Mouse (Mus musculus): ENCODE measurements around the gene Dnaja3. TPM values are rescaled to one million over a fixed set of nuclear protein-coding genes. Genes with fewer than 3 reads are reported as not detected.
A peak's percentile ranks its signal among the peaks of the same experiment; 100 is the strongest.

Dnaja3 gene
- polyA plus RNA-seq, 1 experiment from 2014 or later: 92.1 TPM

- H3K36me3 ChIP-seq: peaks cover 28% of the 10 kb centered on the region
- WGBS: 94% methylated on average over 28 of the region's 28 CpGs
These were observed 8.7 kb downstream of the Dnaja3 start for GRCm38 (mm10) chr16:4648416-4649023.

GRCm38 (mm10) chr16:4649211-4649610 lies 9.4 kb downstream of the Dnaja3 start:
- WGBS: 84% methylated on average over 5 of the region's 5 CpGs
- H3K27me3 ChIP-seq (replicated peaks): no peaks in the 10 kb centered on the region
- H3K4me3 ChIP-seq (replicated peaks): no peak overlapping the region
- no peaks in the 10 kb centered on the region for H3K9me3 ChIP-seq
- H3K36me3 ChIP-seq: peaks cover 31% of the 10 kb centered on the region
- no peak for ATAC-seq
- no peak overlapping the region for H3K4me2 ChIP-seq (replicated peaks)
- peaks cover 42% of the 10 kb centered on the region for H3K4me1 ChIP-seq (replicated peaks)
- no peak overlapping the region for H3K9ac ChIP-seq
- H3K27ac ChIP-seq: no peak overlapping the region

More at GRCm38 (mm10) chr16:4648416-4649023, 8.7 kb downstream of the Dnaja3 start:
- Histone ChIP-seq H3K4me3 (replicated peaks) (no peak overlapping the region), H3K27me3 (replicated peaks) (no peaks in the 10 kb centered on the region), H3K9me3 (no peaks in the 10 kb centered on the region), H3K27ac (no peak overlapping the region), H3K4me1 (replicated peaks) (peaks cover 49% of the 10 kb centered on the region), H3K9ac (no peak overlapping the region), H3K4me2 (replicated peaks) (no peak overlapping the region)
- no peak for ATAC-seq

GRCm38 (mm10) chr16:4649692-4650091 lies 9.9 kb downstream of the Dnaja3 start:
- Histone ChIP-seq H3K4me2 (replicated peaks) (no peak overlapping the region), H3K9me3 (no peaks in the 10 kb centered on the region), H3K4me3 (replicated peaks) (no peak overlapping the region), H3K9ac (no peak overlapping the region), H3K36me3 (peaks cover 31% of the 10 kb centered on the region), H3K27ac (no peak overlapping the region), H3K27me3 (replicated peaks) (no peaks in the 10 kb centered on the region), H3K4me1 (replicated peaks) (peaks cover 37% of the 10 kb centered on the region)
- WGBS: 92% methylated on average over 11 of the region's 11 CpGs
- no peak for ATAC-seq

GRCm38 (mm10) chr16:4650161-4650560 lies 10.4 kb downstream of the Dnaja3 start:
- peaks cover 31% of the 10 kb centered on the region for H3K36me3 ChIP-seq
- H3K4me1 ChIP-seq (replicated peaks): peaks cover 42% of the 10 kb centered on the region
- no peak overlapping the region for H3K4me2 ChIP-seq (replicated peaks)
- no peaks in the 10 kb centered on the region for H3K9me3 ChIP-seq
- no peak overlapping the region for H3K4me3 ChIP-seq (replicated peaks)
- no peak overlapping the region for H3K27ac ChIP-seq
- H3K9ac ChIP-seq: no peak overlapping the region
- WGBS: 85% methylated on average over 3 of the region's 3 CpGs
- ATAC-seq: no peak
- H3K27me3 ChIP-seq (replicated peaks): no peaks in the 10 kb centered on the region

GRCm38 (mm10) chr16:4651081-4651480 lies 11.3 kb downstream of the Dnaja3 start:
- no peaks in the 10 kb centered on the region for H3K9me3 ChIP-seq
- H3K4me2 ChIP-seq (replicated peaks): no peak overlapping the region
- no peak overlapping the region for H3K27ac ChIP-seq
- H3K4me3 ChIP-seq (replicated peaks): no peak overlapping the region
- peaks cover 31% of the 10 kb centered on the region for H3K36me3 ChIP-seq
- no peak for ATAC-seq
- H3K9ac ChIP-seq: no peak overlapping the region
- H3K27me3 ChIP-seq (replicated peaks): no peaks in the 10 kb centered on the region
- WGBS: 96% methylated on average over 1 of the region's 1 CpGs
- H3K4me1 ChIP-seq (replicated peaks): peaks cover 44% of the 10 kb centered on the region

GRCm38 (mm10) chr16:4651624-4652023 lies 11.8 kb downstream of the Dnaja3 start:
- Histone ChIP-seq H3K36me3 (peaks cover 31% of the 10 kb centered on the region), H3K27me3 (replicated peaks) (no peaks in the 10 kb centered on the region), H3K9me3 (no peaks in the 10 kb centered on the region), H3K9ac (no peak overlapping the region), H3K27ac (no peak overlapping the region), H3K4me1 (replicated peaks) (peaks cover 47% of the 10 kb centered on the region), H3K4me3 (replicated peaks) (no peak overlapping the region), H3K4me2 (replicated peaks) (no peak overlapping the region)
- WGBS: 72% methylated on average over 7 of the region's 7 CpGs
- no peak for ATAC-seq

GRCm38 (mm10) chr16:4652707-4653416 lies 13.1 kb downstream of the Dnaja3 start:
- no peaks in the 10 kb centered on the region for H3K27me3 ChIP-seq (replicated peaks)
- H3K4me1 ChIP-seq (replicated peaks): peaks cover 41% of the 10 kb centered on the region
- no peak overlapping the region for H3K4me3 ChIP-seq (replicated peaks)
- no peak overlapping the region for H3K4me2 ChIP-seq (replicated peaks)
- H3K9ac ChIP-seq: no peak overlapping the region
- H3K36me3 ChIP-seq: peaks cover 31% of the 10 kb centered on the region
- H3K9me3 ChIP-seq: no peaks in the 10 kb centered on the region
- no peak overlapping the region; the same call in 1 of the 2 replicates for H3K27ac ChIP-seq
- WGBS: 64% methylated on average over 4 of the region's 4 CpGs
- ATAC-seq: no peak

DNA sequence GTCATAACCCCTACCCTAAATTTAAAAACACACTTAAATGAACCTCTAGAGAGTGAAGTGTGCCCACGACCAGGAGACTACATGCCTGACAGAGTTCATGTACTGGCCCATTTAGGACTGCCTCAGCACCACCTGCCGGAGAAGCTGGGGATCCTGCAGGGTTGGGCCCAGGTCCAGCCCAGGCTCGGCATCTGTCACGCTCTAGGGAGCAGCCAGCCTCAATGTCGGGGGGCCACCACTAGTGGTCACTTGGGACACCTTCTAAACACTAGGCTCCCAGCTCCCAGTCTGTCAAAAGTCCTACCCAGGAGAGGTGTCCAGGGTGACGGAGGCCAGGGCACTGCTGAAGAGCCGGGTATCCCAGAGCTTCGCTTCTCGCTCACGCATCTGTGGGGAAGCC lies 14.9 kb downstream of the Dnaja3 start:
- H3K4me1 ChIP-seq (replicated peaks): peaks cover 47% of the 10 kb centered on the region
- no peak overlapping the region for H3K4me2 ChIP-seq (replicated peaks)
- peak; percentile 7; the same call in 1 of the 2 replicates for ATAC-seq
- no peak overlapping the region for H3K9ac ChIP-seq
- no peak overlapping the region for H3K27ac ChIP-seq
- H3K36me3 ChIP-seq: peaks cover 14% of the 10 kb centered on the region
- 81% methylated on average over 10 of the region's 10 CpGs for WGBS
- H3K27me3 ChIP-seq (replicated peaks): no peaks in the 10 kb centered on the region
- no peaks in the 10 kb centered on the region for H3K9me3 ChIP-seq
- no peak overlapping the region for H3K4me3 ChIP-seq (replicated peaks)

- Histone ChIP-seq H3K27me3 (replicated peaks) (no peaks in the 10 kb centered on the region), H3K9me3 (no peaks in the 10 kb centered on the region), H3K36me3 (peaks cover 8% of the 10 kb centered on the region; the same call in 1 of the 2 replicates), H3K27ac (peak overlapping the region; percentile 70), H3K4me3 (replicated peaks) (no peak overlapping the region), H3K4me2 (replicated peaks) (peak overlapping the region; percentile 9; the same call in 1 of the 2 replicates), H3K9ac (peak overlapping the region; percentile 11; the same call in 1 of the 2 replicates), H3K4me1 (replicated peaks) (peaks cover 47% of the 10 kb centered on the region)
- peak; percentile 79 for ATAC-seq
- WGBS: 53% methylated on average over 4 of the region's 4 CpGs
These were observed 15.5 kb downstream of the Dnaja3 start for GRCm38 (mm10) chr16:4655251-4655734.

DNA sequence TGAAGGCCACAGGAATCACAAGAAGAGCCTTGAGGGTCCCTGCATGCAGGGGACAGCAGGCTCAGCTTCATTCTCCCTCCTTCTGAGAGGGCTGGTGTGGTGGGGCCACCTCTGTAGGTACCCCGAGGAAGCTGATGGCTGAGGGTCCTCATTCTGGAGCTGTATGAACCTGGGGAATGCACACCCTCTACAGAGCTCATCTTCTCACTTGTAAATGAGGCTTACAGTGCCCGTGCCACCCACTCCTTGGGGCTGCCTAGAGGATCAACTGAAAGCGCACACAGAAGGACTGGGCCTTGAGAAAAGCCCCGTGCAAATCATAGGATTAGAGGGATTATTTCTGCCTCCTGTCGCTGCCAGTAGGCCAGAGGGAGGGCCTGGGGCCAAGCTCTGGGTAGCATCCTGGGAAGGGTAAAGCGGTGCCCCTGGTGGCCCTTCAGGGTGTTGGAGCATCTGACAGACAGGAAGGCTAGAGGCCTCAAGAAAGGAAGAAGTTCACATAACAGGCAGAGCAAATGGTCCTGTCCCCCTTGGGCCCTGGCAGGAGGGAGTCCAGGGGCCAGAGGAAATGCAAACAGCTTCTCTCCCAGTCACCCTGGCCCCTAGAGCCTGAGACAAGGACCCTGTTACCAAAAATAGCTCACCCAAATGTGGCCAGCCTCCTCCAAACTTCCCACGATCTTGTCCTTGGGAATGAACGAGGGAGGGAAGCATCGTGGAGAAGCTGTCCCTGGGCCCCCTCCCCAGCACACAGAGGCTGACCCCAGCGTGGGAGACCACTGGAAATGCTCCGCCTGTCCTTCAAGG lies 16.2 kb downstream of the Dnaja3 start:
- peak overlapping the region; percentile 70 for H3K27ac ChIP-seq
- H3K9me3 ChIP-seq: no peaks in the 10 kb centered on the region
- no peaks in the 10 kb centered on the region for H3K27me3 ChIP-seq (replicated peaks)
- WGBS: 36% methylated on average over 11 of the region's 11 CpGs
- H3K36me3 ChIP-seq: peaks cover 7% of the 10 kb centered on the region; the same call in 1 of the 2 replicates
- ATAC-seq: peak; percentile 11; the same call in 1 of the 2 replicates
- peak overlapping the region; percentile 11; the same call in 1 of the 2 replicates for H3K9ac ChIP-seq
- H3K4me3 ChIP-seq (replicated peaks): no peak overlapping the region
- peaks cover 47% of the 10 kb centered on the region for H3K4me1 ChIP-seq (replicated peaks)
- H3K4me2 ChIP-seq (replicated peaks): 0 out of 2 replicates have a peak overlapping the region, but pooled peaks have one; percentile 11

DNA sequence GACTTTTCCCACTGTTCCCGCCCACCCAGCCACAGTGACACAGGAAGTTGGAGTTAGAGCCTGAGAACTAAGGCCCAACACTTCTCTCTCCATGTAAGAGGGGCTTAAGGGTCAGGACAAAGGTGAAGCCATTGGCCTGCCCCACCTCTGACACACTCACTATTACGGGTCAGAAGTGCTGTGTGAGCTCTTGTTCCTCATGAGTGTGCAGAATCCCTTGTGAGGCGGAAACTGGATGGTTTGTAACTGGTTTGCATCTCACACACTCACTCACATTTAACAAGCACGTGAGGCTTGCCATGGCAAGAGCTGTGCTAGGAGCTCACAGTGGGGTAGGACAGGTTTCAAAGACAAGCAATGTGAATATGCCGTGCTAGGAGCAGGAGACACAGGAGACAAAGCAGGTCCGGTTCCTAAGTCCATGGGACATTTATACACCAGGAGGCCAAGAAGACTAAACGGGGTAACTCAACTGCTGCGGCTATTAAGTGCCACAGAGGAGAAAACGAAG lies 16.8 kb downstream of the Dnaja3 start:
- peaks cover 44% of the 10 kb centered on the region for H3K4me1 ChIP-seq (replicated peaks)

More for the DNA sequence above, 16.8 kb downstream of the Dnaja3 start:
- 65% methylated on average over 9 of the region's 9 CpGs for WGBS
- H3K27ac ChIP-seq: peak overlapping the region; percentile 70
- H3K9me3 ChIP-seq: no peaks in the 10 kb centered on the region
- 0 out of 2 replicates have a peak overlapping the region, but pooled peaks have one; percentile 8 for H3K9ac ChIP-seq
- H3K27me3 ChIP-seq (replicated peaks): no peaks in the 10 kb centered on the region
- peaks cover 10% of the 10 kb centered on the region for H3K36me3 ChIP-seq
- H3K4me3 ChIP-seq (replicated peaks): no peak overlapping the region
- H3K4me2 ChIP-seq (replicated peaks): no peak overlapping the region
- no peak for ATAC-seq
